Mouse (Mus musculus) T-helper 17 cell (primary cell): ENCODE measurements at regions not wholly inside any gene's neighbourhood (a gene's known extent, or its start where the extent isn't known, plus 50 kb on each side); places are given as distances from the start of the nearest gene placed in this dataset.

Experiments used
- in situ Hi-C, 2 experiments: fragments of 300-600 bp; cut with MboI, MseI; formaldehyde crosslinking; loops; 1 replicate in 1 of 2; 2 replicates in 1 of 2; pipeline ENCODE4 v1.15.1; 2025; ENCODE audit warnings: high pct_unique_total_duplicates in 2 of 2

DNA sequence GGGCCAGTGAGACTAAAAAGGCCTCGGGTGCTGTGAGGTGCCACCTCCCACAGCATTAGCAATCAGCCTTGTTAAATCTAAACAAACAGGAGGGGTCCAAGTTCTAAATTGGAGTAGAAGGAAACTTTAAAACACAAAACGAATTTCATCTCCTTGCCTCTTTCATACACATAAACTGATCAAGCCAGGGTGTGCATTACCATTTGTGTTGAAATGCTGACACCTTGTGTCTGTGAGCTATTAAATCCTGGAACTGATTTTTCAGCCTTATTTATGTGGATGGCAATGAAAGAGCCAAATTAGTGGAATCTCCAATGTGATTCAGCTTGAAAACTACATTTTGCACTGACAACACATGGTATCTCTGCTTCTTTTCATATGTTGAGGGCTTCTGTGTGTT is 114.8 kb downstream of the Pcsk1 start:
- in situ Hi-C loops = no loop called here

DNA sequence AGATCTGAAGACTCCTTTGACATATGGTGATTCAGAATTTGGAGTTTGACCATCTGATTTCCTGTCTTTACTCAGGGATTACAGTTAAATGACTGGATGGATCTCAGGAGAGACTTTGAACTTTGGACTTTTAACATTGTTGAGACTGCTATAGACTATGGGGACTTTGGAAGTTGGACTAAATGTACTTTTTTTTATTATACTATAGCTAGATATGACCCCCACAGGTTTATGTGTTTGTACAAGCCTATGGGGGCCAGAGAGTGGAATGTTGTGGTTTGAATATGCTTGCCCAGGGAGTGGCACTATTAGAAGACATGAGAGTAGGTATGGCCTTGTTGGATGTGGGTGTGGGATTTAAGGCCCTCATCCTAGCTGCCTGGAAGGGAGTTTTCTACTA is 134.3 kb downstream of the Pcsk1 start:
- in situ Hi-C loops = loop anchor here in 1 of 2 experiments (5.0 kb wide), 1 partner anchor 658 kb away; no protein-coding TSS in a partner anchor

DNA sequence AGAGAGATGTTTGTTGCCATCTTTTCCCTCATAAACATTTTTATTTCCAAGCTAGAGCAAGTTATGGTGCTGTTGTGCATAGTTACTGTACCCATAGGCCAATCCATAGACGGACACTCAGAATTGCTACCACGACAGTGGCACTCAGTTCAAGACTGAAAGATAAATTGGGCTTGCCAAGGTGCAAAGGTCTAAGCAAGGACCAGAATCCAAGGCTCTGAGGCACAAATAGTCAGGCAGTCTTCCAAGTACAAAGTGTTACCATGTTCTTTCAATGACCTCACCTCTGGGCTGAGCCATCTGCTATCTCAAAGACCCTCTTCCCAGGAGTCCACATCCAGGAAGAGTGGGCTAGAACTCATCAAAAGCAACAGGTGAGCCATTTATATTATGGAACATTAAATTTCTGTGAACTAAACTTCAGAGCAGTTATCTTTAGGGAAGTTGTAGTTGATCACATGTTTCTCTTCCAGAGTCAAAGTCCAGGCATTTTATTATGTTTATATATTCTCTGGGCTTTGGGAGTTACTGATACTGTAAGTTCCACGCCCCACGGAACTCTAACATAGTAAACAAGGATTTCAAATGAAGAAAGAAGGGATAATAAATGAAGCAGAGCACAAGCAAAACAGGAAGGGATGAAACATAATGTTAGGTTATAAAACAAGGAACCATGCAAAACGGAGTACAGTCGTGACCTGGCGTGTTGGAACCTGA is 136.1 kb downstream of the Pcsk1 start:
- in situ Hi-C loops = loop anchor here (5.0 kb wide), 2 partner anchors 572 to 657 kb away; no protein-coding TSS in a partner anchor

DNA sequence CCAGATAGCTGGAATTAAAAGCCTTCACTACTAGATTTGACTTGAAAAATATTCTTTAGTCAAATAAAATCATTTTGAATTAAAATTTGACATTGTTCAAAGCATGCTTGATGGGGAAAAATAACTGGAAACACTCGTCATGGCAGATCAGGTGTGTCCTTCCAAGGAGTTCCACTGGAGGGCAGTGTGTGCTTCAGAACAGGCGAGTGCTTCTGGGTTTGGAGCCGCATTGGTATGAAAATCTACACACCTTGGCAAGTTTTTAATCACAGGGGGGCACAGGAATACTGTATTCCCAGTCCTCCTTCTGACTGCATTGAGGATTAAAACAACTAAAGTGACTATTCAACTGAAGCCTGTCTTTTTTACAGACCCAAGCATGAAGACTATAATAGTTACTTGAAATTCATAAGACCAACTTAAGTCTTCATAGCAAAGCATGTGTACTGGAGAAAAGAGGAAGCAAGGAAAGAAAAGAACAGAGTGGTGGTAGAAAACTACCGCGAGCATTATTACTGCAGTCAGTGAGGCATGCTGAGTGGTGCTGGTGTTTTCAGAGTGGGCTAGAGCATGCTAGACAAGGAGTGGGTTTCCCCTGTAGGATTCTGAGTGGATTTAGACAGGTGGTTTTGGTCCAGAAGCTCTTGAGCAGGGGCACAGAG is 138.1 kb downstream of the Pcsk1 start:
- in situ Hi-C loops = loop anchor here (5.0 kb wide), 2 partner anchors 570 to 655 kb away; no protein-coding TSS in a partner anchor

DNA sequence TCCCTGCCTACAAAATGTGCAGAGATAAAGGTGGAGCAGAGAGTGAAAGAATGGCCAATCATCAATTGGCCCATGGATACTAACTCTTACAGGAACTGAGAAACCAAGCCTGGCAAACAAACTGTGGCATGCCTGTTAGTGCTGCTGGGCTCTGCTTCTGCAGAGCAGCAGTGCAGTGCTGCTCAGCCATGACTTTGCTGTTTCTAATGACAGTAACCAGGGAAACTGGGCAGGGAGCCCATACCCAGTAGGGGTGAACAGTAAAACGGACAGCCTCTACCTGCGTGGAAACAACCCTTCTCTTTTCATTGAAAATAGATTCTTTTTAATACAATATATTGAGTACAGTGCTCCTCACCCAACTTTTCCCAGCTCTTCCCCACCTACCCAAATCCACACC is 146.8 kb downstream of the Pcsk1 start:
- in situ Hi-C loops = no loop called here
